Mouse (Mus musculus) spleen, adult 2 months (tissue): ENCODE results near the gene Slc16a11. TPM values are rescaled to one million over a fixed set of nuclear protein-coding genes. Genes with fewer than 3 reads are reported as not detected.

Experiments used
- DNase-seq, 2 experiments: peaks; one replicate each; pipeline versions ENCODE4 v3.0.0 to v3.0.0-alpha.2; 2012 to 2021; ENCODE audit warnings: low spot score in 2 of 2, low read depth in 1 of 2
- H3K27ac ChIP-seq: fragments of 200-500 bp; 2 replicates; pipeline ENCODE4 v1.5.1; 2012; ENCODE audit warnings: low read length, inconsistent platforms; ENCODE audit not compliant: insufficient read depth
- H3K27me3 ChIP-seq: fragments of 200-500 bp; 2 replicates; pipeline ENCODE4 v1.6.1; 2012; ENCODE audit warnings: mild to moderate bottlenecking, moderate library complexity, low read length, inconsistent platforms; ENCODE audit not compliant: control insufficient read depth, insufficient read depth
- H3K36me3 ChIP-seq: fragments of 200-500 bp; 2 replicates; pipeline ENCODE4 v1.6.1; 2012; ENCODE audit warnings: mild to moderate bottlenecking, low read length, inconsistent platforms; ENCODE audit not compliant: control insufficient read depth, insufficient read depth
- H3K4me1 ChIP-seq: fragments of 200-500 bp; 2 replicates; pipeline ENCODE4 v1.6.1; 2011; ENCODE audit warnings: inconsistent platforms; ENCODE audit not compliant: control insufficient read depth, insufficient read depth, insufficient read length
- H3K4me3 ChIP-seq: fragments of 200-500 bp; 2 replicates; pipeline ENCODE4 v1.5.1; 2011; ENCODE audit warnings: mild to moderate bottlenecking, inconsistent platforms; ENCODE audit not compliant: insufficient read depth, insufficient read length; ENCODE audit errors: extremely low read depth
- CTCF ChIP-seq: fragments of 200-500 bp; IDR thresholded peaks from 2 replicates; pipeline ENCODE4 v1.5.1; 2011; ENCODE audit warnings: mild to moderate bottlenecking, inconsistent platforms; ENCODE audit not compliant: insufficient read depth, insufficient read length, insufficient replicate concordance; ENCODE audit errors: extremely low read depth
- POLR2A ChIP-seq: fragments of 200-500 bp; IDR thresholded peaks from 2 replicates; pipeline ENCODE4 v1.6.1; 2011; ENCODE audit warnings: low read depth, low read length, inconsistent platforms
- WGBS: fragments of 180-500 bp; shearing (Covaris S2); methylation state at CpG from one replicate; pipeline ENCODE4 v1.1.7; 2018; 5-methylcytosine and 5-hydroxymethylcytosine counted together
- polyA plus RNA-seq: library from polyadenylated mRNA; depleted of rRNA; stranded (reverse); fragments of >200 nt; gene quantifications from 2 replicates; pipeline ENCODE4 v1.2.3, GENCODE M21; 2012

The Slc16a11 gene
- polyA plus RNA-seq, 1 experiment = 0.32 TPM

DNA sequence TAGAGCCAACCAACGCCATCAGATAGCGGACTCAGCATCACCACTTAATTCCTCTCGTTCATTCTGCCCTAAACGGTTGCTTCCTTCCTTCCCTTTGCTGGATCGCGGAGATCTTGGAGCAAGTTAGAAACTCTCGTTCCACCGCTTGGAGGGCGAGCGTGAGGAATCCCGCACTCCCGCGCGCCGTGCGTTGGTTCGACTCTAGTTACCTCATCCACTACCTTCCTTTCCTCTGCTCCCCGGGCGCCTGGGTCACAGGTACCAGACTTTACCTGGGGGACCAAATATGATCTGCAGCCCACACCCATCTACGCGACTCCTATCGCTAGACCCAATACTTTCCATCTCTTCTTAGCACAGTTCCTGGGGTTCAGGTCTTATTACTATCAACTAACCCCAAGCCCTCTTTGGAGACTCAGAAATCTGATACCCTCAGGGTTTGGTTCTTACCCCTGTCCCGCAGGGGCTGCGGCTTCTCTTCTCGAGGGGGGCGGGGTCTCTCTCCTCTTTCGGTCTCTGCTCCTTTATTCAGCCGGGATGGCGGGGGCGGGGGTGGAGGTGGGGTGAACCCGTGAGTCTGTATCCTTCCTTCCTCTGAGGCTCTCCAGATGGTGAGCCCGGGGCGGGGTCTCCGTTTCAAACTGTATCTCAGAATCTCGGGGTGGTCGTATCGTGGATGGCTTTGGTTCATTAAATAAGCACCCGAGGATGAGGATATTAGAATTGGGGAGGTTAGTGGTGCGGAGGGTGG, 16.9 kb downstream of the Slc16a11 start, which contains the start of gene Bcl6b:
TSS of gene Bcl6b (minus strand) at position 539 of the 751 bp plus-strand sequence.
- TF ChIP-seq CTCF = no peak
- no peak for TF ChIP-seq POLR2A
- 2% methylated on average over 39 of the region's 39 CpGs for WGBS
- peaks cover 5% of the 10 kb centered on the region; the same call in 1 of the 2 replicates for H3K4me1 ChIP-seq
- H3K27me3 ChIP-seq = no peaks in the 10 kb centered on the region
- H3K36me3 ChIP-seq = no peaks in the 10 kb centered on the region
- no peak for DNase-seq
- peak within 1 kb of the TSS; percentile 52; the same call in 1 of the 2 replicates for H3K27ac ChIP-seq
- peak within 1 kb of the TSS; percentile 40 for H3K4me3 ChIP-seq

DNA sequence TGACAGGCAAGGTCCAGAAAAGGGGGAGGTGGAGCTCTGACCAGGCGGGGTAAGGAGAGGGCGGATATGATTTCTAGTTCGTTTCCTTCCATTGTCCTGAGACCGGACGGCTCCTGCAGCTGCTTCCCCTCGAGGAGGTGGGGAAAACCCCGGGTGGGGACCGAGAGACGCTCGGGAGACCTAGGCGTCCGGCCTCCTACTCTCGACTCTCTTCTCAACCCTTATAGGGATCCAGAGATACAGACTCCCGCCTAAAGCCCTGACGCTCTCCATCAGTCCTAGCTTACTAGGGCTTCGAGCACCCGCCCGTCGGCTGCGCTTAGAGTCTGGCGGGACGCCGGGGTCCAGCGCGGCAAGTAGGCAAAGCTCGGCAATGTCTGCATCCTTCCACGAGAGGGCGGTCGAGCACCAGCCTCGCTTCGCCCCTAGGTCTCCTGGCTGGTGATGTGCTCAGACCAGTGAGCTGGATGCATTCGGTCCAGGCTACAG, 17.7 kb downstream of the Slc16a11 start:
- H3K27me3 ChIP-seq = no peaks in the 10 kb centered on the region
- peaks cover 2% of the 10 kb centered on the region; the same call in 1 of the 2 replicates for H3K36me3 ChIP-seq
- WGBS = under 1% methylated on average over 32 of the region's 32 CpGs
- TF ChIP-seq CTCF (peak; percentile 98), POLR2A (no peak)
- peak overlapping the region; percentile 40; the same call in 1 of the 2 replicates for H3K4me3 ChIP-seq
- H3K27ac ChIP-seq = peak overlapping the region; percentile 52; the same call in 1 of the 2 replicates
- peak; percentile 64 to 83 for DNase-seq
- peaks cover 5% of the 10 kb centered on the region; the same call in 1 of the 2 replicates for H3K4me1 ChIP-seq

- 49% methylated on average over 9 of the region's 10 CpGs for WGBS
- DNase-seq = no peak
- Histone ChIP-seq H3K27me3 (no peaks in the 10 kb centered on the region), H3K27ac (peak overlapping the region; percentile 55), H3K36me3 (peaks cover 5% of the 10 kb centered on the region), H3K4me3 (peak overlapping the region; percentile 28; the same call in 1 of the 2 replicates), H3K4me1 (peaks cover 8% of the 10 kb centered on the region; the same call in 1 of the 2 replicates)
- TF ChIP-seq POLR2A = no peak
These were observed 20.0 kb downstream of the Slc16a11 start for GRCm38 (mm10) chr11:70232546-70232945.

GRCm38 (mm10) chr11:70233016-70233415, 20.5 kb downstream of the Slc16a11 start:
- Histone ChIP-seq H3K36me3 (peaks cover 5% of the 10 kb centered on the region), H3K4me1 (peaks cover 8% of the 10 kb centered on the region; the same call in 1 of the 2 replicates), H3K27me3 (no peaks in the 10 kb centered on the region), H3K4me3 (peak overlapping the region; percentile 2; the same call in 1 of the 2 replicates), H3K27ac (peak overlapping the region; percentile 55; the same call in 1 of the 2 replicates)
- TF ChIP-seq POLR2A (no peak), CTCF (no peak)
- WGBS = 88% methylated on average over 8 of the region's 8 CpGs
- DNase-seq = no peak

DNA sequence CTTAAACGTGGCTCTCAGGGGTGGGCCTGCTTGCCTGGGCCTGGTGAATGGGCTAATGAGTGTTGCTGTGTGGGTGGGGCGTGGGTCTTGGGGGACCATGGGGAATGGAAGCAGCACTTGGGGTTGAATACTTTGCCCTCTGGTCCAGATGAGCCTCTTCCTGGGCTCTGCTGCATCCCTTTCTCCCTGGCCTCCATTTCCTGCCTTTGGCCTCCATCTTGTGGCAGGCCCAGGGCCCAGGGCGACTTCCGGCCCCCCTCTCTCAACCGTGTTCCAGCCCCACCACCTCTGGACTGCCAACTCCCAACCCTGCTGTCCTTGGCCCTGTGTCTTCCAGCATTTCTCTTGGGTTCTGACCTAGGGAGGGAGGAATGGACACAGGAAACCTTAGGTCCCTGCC, 21.5 kb downstream of the Slc16a11 start:
- 81% methylated on average over 5 of the region's 5 CpGs for WGBS
- TF ChIP-seq POLR2A (no peak), CTCF (no peak)
- H3K27me3 ChIP-seq = no peaks in the 10 kb centered on the region
- H3K4me3 ChIP-seq = no peak overlapping the region
- peaks cover 8% of the 10 kb centered on the region; the same call in 1 of the 2 replicates for H3K4me1 ChIP-seq
- 0 out of 2 replicates have a peak overlapping the region, but pooled peaks have one; percentile 11 for H3K27ac ChIP-seq
- peaks cover 5% of the 10 kb centered on the region for H3K36me3 ChIP-seq
- DNase-seq = no peak

- DNase-seq = no peak
- Histone ChIP-seq H3K27me3 (no peaks in the 10 kb centered on the region), H3K36me3 (peaks cover 5% of the 10 kb centered on the region), H3K4me1 (peaks cover 4% of the 10 kb centered on the region; the same call in 1 of the 2 replicates), H3K27ac (0 out of 2 replicates have a peak overlapping the region, but pooled peaks have one; percentile 11), H3K4me3 (no peak overlapping the region)
- TF ChIP-seq POLR2A (no peak), CTCF (no peak)
- 48% methylated on average over 8 of the region's 8 CpGs for WGBS
These were observed 21.9 kb downstream of the Slc16a11 start for GRCm38 (mm10) chr11:70234497-70234896.
